Mouse (Mus musculus) ovary, postnatal 14 days (tissue): ENCODE measurements around the gene Klhdc2.

Experiments
- DNase-seq: peaks from one replicate; pipeline ENCODE4 v3.0.0; 2022; ENCODE audit warnings: low spot score

Gene Klhdc2

GRCm38 (mm10) chr12:69300391-69300790, 3.9 kb downstream of the Klhdc2 start:
- DNase-seq = no peak

GRCm38 (mm10) chr12:69302171-69302570, 5.7 kb downstream of the Klhdc2 start:
- DNase-seq = no peak

DNA sequence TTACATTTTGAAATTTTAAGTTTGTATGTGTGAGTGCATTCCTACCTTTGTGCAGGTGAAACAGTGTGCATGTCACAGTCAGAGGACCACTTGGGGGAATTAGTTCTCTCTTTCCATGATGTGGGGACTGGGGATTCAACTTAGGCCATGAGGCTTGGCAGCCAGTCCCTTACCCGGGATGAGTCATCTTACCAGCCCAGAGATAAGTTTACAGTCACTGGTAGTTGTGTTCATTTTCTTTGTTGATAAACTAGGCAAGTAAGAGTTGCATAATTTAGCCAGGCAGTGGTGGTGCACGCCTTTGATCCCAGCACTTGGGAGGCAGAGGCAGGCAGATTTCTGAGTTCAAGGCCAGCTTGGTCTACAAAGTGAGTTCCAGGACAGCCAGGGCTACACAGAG, 7.6 kb downstream of the Klhdc2 start:
- no peak for DNase-seq

GRCm38 (mm10) chr12:69306333-69306732, 9.9 kb downstream of the Klhdc2 start:
- DNase-seq = no peak

GRCm38 (mm10) chr12:69309659-69310058, 13.2 kb downstream of the Klhdc2 start:
- no peak for DNase-seq

- no peak for DNase-seq
Observed at GRCm38 (mm10) chr12:69318431-69318830, 21.9 kb downstream of the Klhdc2 start.

DNA sequence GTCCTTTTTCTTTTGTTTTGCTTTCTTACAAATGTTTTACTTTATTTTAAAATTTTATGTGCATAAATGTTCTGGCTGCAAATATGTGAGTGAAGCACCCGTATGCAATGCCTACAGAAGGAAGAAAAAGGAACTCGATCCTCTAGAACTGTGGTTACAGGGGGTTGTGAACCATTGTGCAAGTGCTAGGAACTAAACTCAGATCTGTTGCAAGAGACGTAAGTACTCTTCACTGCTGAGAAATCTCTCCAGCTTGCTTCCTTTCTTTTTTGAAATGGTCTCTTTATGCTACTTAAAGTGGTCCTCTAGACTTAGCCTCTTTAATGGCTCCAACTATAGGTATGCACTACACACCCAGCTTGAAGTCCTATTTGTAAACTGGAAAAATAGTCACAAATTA, 34.7 kb downstream of the Klhdc2 start:
- no peak for DNase-seq

DNA sequence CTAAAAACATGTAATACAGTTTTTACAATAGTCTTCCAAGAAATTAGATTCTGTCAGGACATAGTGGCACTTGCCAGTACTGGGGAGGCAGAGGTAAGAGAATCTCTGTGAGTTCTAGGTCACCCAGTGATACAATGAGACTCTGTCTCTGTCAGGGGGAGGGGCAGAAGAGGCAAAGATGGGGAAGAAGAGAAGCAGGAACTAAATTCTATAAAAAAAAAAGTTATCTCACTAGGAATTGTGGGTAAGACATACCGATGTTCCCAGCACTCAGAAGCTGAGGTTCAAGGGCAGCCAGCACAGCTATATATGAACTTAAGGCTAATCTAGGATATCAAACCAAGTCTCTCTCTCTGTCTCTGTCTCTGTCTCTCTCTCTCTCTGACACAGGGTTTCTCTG, 35.7 kb downstream of the Klhdc2 start:
- no peak for DNase-seq

GRCm38 (mm10) chr12:69333547-69333946, 37.1 kb downstream of the Klhdc2 start:
- DNase-seq = no peak

- DNase-seq = no peak
Observed at GRCm38 (mm10) chr12:69349928-69350327, 53.4 kb downstream of the Klhdc2 start.

DNA sequence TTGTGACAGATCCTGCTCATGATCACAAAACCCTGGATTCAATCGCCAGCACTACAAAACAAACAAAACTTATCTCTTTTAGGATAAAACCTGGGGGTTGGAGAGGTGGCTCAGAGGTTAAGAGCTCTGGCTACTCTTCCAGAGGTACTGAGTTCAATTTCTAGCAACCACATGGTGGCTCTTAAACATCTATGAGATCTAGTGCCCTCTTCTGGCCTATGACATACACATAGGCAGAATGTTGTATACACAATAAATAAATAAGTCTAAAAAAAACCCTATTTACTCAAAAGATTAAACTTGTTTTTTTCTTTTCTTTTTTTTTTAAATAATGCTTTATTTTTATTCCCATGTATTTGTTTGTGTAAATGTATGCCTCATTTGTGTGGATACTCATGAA, 55.2 kb downstream of the Klhdc2 start:
- no peak for DNase-seq

- peak; percentile 70 for DNase-seq
Observed at GRCm38 (mm10) chr12:69356546-69357299, 60.2 kb downstream of the Klhdc2 start, which contains the start of gene Nemf. Nemf (minus strand) TSS chr12:69357165.

- no peak for DNase-seq
Observed at GRCm38 (mm10) chr12:69357300-69357646, 60.8 kb downstream of the Klhdc2 start.
